Mouse (Mus musculus): ENCODE results near the gene Ptf1a.

The Ptf1a gene

DNA sequence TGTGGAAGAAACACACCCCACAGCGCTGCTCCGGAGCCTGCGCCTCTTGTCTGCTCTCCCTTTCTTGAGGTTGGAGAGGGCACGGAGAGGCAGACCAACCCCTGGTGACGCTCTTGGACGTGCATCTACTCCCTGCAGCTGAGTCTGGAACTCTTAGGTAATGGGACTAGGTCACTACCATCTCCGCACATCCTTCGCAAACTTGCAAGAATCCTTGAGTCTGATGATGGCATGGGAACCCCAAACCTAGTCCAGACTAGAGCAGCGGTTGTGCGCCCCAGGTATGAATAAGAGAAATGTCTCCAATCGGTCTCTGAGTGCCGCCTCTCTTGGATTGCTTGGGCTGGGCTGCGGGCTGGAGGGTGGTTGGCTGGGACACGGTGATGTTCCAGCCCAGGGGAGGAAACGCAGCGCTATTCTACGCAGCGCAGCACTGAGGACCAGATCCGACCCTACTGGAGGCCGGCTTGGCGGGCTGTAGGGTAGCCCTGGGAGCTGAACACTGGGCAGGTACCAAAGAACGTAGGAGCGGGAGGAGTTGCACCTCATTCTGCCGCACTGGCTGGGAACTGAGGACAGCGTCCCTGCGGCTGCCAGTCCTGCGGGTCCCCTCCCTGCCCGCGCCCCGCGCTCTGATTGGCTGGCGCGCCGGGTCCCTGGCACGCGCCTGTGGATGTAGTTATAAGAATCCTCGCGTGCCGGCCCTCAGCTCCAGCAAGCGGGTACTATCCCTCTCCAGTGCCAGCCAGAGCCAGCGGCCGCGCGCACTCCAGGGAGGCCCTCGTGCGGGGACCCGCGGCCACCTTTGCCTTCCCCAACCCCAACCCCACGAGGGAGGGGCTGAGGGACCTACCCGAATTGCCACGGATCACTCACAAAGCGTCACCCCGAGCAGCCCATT lies at the start of gene Ptf1a:
TSS of gene Ptf1a (plus strand) at position 733 of the 901 bp plus-strand sequence.
- DNase-seq (ENCODE audit: low spot score): no peak

DNA sequence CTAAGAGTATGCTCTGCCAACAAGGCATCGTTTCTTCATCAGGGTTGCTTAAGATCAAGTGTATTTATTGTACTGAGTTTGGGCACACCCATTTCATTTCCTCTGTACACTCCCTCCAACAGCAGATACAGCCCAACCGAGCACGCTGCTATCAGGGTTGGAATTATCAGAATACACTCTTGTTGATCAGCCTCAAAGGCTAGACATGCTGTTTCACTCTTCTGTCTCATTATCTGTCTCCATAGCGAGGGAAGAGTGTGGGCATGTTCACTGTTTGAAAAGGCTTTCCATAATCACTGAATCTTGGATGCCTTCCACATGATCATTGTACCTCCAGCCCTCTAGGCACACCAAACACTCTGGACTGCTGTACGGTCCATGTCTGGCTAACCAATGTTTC lies 40.1 kb upstream of the Ptf1a start:
- DNase-seq (ENCODE audit: low spot score): no peak

- no peak for DNase-seq (ENCODE audit: low spot score)
Observed at GRCm38 (mm10) chr2:19406531-19406930, 38.9 kb upstream of the Ptf1a start.

- peak; percentile 41 for DNase-seq (ENCODE audit: low spot score)
Observed at GRCm38 (mm10) chr2:19414222-19414965, 31.1 kb upstream of the Ptf1a start.

- peak; percentile 11 for DNase-seq (ENCODE audit: low spot score)
Observed at GRCm38 (mm10) chr2:19415063-19415521, 30.4 kb upstream of the Ptf1a start.

DNA sequence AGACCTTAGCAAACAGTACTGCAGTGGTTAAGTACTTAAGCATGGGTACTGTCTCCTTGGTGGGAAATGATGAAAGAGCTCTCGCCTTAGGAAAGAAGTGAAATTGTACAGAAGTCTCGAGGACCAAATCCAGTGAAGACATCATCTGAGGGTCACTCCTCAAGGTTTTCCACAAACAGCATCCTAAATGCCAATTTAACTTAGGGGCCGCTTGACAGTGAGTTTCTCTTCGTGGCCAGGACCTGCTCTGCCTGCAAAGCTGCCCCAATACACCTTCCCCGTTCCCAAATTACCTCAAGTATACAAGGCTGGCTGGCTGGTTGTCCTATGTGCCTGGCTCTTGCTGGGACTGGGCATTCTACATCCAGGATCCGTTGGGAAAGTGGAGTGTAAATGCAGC lies 29.4 kb upstream of the Ptf1a start:
- no peak for DNase-seq (ENCODE audit: low spot score)

GRCm38 (mm10) chr2:19419686-19420345 lies 25.6 kb upstream of the Ptf1a start:
- DNase-seq (ENCODE audit: low spot score): no peak

DNA sequence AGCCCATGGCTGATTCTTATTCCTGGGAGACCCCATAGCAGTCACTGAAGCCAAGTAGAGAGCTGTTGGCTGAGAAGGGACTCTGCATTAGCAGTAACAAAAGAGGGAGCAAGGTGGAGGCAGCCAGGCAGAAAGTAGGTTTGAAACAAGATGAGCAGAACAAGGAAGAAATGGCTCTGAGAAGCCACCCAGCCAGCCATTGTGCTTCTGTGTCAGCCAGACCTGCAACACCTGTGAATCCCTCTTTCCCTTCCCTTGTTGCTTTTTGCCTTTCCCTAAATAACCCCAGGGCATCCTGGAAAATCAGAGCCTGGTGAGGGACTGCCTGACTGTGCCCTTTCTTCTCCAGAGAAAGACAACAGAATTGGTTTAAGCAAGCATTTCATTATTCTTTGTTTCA lies 23.2 kb upstream of the Ptf1a start:
- no peak for DNase-seq (ENCODE audit: low spot score)

DNA sequence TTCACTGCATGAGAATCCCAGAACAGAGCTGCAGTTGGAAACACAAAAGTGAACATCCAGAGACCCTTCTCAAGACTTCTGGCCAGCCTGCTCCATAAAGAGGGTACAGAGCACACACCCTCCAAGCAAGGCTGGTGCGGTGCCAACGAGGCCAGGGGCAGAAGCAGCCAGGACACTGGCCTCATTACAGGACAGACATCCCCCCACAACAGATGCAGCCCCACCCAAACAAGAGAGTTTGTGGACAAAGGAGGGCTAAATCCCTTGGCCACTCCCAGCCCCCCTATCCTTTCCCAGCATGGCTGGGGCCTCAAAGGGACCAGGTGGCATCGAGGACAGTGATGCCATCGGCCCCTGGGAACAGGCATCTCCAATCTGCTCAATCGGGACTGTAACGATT lies 22.4 kb upstream of the Ptf1a start:
- no peak for DNase-seq (ENCODE audit: low spot score)

DNA sequence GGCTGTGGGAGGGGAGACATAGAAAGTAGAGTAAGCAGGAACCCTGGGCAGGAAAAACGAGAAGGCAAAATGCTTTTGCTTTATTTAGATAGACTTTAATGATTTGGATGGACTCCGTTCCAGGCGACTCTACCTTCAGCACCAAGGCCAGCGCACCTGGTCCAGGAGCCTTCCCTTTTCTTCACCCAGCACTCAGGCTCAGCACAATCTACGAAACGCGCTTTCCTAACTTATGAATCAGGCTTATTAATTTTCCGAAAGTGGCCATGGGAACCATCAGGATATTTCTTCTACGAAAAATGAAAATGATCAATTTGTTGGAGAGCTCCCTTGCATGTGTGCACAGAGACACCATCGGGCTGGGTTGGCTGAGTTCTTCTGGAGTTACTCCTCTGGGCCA lies 16.4 kb upstream of the Ptf1a start:
- no peak for DNase-seq (ENCODE audit: low spot score)

DNA sequence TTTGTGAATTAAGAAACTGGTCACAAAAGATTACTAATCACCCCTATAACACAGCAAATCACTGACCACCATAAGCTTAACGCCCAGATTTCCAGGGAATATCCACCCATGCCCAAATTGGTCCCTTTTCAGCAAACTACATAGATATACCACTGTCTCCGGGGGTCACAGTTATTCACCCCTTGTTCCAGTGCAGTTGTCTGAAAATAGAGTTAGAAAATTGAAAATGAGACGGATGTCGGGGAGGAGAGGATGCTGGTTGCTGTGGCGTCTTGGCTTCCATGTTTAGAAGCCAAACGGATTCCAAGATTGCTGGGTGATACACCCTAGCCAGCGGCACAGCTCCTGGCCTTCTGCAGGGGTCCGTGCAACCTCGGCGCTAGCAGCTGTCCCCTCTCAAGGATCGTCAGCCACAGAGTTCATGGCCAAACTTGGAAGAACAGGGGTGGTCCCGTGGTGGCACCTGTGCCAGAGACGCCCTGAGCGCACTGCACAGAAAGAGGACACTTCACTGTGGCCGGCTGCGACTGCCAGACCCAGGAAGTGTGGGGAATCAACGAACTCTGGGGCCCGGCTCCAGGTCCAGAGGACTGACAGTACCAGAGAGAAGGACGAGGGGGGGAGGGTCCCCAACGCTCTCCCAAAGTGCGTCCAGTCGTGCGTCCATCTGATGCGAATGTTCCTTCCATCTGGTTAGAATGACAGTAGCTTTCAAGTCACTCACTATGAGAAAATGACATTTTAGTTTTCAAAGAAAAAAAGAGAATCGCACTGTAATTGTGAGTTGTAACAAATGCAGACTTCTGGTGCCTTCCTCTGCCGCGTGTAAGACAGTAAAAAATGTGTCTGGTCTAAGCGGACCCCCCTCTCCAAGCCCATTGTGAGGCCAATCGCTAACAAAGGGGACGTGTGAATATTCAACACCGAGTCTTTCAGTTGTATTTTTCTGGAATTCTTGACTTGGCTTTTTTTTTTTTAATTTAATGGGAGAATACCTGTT lies 15.5 kb upstream of the Ptf1a start:
- no peak for DNase-seq (ENCODE audit: low spot score)

GRCm38 (mm10) chr2:19430746-19431145 lies 14.7 kb upstream of the Ptf1a start:
- no peak for DNase-seq (ENCODE audit: low spot score)

DNA sequence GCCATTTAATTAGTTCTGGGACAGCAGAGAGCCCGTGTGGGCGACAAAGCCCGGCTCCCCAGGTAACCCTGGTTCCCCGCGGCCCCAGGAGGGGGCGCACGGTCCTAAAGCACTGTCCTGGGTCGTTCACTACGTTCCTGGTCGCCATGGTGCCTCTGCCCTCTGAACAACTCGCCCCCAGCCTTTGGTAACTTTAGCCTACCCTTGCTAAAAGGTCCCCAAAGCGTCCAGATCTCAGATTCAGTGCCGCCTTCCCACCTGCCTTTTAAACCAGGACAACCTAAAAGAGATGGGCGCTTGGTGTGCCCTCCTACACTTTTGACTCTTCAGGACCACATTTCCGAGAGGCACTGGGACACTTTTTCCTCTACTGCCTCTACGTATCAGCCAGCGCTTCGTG lies 14.3 kb upstream of the Ptf1a start:
- DNase-seq (ENCODE audit: low spot score): no peak

DNA sequence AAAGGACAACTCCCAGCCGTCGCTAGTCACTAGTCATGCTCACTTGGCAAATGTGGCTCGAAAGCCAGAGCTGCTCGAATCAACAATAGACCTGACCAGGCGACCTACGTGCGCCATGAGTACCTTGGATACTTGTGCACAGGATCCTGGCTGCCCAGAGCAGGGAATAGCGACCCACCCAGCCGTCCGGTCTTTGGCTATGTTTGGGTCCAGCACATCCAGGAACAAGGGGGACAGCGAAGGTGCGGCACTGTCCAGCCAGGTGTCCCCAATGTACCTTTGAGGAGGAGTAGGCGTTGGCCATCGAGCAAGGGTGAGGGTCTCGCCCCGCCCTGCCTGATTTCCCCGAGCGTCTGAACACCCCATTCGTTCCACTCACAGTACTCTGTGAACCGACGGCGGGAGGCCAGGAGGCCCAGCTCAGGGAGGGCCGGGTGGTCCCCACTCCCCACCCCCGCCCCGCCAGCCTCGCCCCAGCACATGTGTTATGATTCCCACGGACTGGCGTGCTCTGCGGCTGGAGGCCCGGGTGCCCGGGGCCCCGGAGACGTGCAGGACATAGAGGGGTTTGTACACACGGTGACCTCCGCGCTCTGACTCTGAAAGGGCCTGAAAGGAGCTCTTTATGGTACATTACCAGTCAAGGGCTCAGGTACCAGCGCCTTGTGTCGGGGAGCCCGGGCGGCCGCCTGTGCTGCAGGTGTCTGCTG lies 13.7 kb upstream of the Ptf1a start:
- DNase-seq (ENCODE audit: low spot score): no peak

GRCm38 (mm10) chr2:19444346-19444745 lies 1.1 kb upstream of the Ptf1a start:
- DNase-seq (ENCODE audit: low spot score): no peak

DNA sequence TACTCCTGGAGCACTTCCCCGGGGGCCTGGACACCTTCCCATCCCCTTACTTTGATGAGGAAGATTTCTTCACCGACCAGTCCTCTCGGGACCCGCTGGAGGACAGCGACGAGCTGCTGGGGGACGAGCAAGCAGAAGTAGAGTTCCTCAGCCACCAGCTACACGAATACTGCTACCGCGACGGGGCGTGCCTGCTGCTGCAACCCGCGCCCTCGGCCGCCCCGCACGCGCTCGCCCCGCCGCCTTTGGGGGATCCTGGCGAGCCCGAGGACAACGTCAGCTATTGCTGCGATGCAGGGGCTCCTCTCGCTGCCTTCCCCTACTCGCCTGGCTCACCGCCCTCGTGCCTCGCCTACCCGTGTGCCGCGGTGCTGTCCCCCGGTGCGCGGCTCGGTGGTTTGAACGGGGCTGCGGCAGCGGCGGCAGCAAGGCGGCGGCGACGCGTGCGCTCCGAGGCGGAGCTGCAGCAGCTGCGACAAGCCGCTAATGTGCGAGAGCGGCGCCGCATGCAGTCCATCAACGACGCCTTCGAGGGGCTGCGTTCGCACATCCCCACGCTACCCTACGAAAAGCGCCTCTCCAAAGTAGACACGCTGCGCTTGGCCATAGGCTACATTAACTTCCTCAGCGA lies 523 bp downstream of the Ptf1a start:
- no peak for DNase-seq (ENCODE audit: low spot score)

DNA sequence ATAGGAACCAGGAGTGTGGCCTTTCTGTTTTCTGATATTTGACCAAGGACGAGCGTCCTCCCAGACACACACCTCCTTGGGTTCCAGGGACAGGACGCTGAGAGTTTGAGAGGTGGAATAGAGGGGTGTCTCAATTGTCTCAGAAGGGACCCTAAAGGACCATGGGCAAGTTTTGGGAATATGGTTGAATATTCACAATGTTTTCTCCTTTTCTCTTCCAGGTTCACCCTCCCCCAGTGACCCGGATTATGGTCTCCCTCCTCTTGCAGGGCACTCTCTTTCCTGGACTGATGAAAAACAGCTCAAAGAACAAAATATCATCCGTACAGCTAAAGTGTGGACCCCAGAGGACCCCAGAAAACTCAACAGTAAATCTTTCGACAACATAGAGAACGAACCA lies 1.3 kb downstream of the Ptf1a start:
- no peak for DNase-seq (ENCODE audit: low spot score)

DNA sequence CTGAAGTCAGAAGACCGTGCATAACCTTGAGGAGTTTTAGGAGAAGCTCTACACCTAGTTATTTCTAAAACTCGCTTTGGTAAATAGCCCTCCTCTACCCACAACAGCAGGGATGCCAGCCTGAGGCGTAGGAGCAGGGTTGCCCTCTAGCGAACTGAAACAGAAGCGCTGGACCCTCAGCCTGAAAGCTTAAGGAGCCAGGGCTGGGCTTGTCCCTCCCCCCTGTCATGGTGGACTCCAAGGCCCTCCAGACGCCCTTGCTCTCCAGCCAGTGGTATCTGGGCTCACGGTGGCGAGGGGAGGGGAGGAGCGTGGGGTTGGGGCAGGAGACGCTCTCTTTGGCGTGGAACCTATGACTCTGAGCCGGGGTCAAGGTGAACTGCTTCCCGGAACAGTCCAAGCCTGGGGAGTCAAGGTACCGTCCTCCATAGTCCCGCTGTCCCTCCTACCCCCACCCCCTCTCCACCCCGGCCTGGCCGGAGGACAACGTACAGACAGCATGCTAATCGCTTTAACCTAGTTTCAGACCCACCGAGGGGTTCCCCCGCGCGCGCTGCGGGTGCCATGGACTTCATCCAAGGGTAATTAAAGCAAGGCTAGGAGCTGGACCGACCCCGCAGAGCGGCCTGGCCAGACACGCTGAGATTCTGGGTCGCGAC lies 2.7 kb downstream of the Ptf1a start:
- DNase-seq (ENCODE audit: low spot score): no peak

- DNase-seq (ENCODE audit: low spot score): no peak
Observed at GRCm38 (mm10) chr2:19449308-19449707, 3.8 kb downstream of the Ptf1a start.

All from spleen, adult 12 weeks (tissue).